ENCODE assay signal across 29 mouse cellular contexts in the genomic region with DNA sequence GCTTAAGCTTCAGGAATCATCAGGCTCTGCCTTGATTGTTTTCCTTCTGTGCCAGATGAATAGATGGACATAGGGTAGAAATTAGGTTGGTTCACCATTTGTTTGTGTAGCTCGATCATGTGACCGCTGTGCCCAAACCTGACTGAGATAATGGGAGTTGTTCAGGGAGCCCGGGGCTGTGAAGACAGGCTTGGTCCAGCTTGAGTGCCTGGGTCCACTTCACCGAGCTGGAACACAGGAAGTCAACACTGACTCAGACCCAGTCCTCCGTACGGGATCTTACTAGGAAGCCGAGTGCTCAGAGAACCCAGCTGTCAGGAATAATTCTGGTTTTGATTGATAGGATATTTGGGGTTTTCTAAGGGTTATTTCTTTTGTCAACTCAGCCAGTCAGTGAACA. TPM values are rescaled to one million over a fixed set of nuclear protein-coding genes. Genes with fewer than 3 reads are reported as not detected.
DNase-seq lines count a peak whose midpoint lies in the region; ATAC-seq and TF ChIP-seq lines count a peak whose summit lies in the region.
"Had no signal": no experiment of that assay in that cellular context is flagged by ENCODE, and none has a peak within 500 bp of the region (broad histone marks: within the 10 kb centered on the region; RNA-seq: fewer than 3 reads in every experiment).

No protein-coding gene starts in this region.

- H3K4me3 ChIP-seq in kidney, embryonic 14.5 days (ENCODE audit: low read length): no peak overlapping the region
- H3K4me3 ChIP-seq in stomach, postnatal 0 days (ENCODE audit: low read depth, low read length): no peak overlapping the region
- H3K4me3 ChIP-seq: forebrain, embryonic 12.5 days; heart, adult 2 months; midbrain, embryonic 10.5 days; myocyte; neural tube, embryonic 13.5 days had no signal

- no peaks in the 10 kb centered on the region for H3K9me3 ChIP-seq in kidney, embryonic 14.5 days (ENCODE audit: control insufficient read depth, low read length)
- no peaks in the 10 kb centered on the region for H3K9me3 ChIP-seq in stomach, postnatal 0 days (ENCODE audit: control insufficient read depth, low read length)
- H3K9me3 ChIP-seq: forebrain, embryonic 12.5 days; midbrain, embryonic 10.5 days; neural tube, embryonic 13.5 days had no signal

- no peaks in the 10 kb centered on the region for H3K4me1 ChIP-seq in kidney, embryonic 14.5 days (ENCODE audit: control insufficient read depth, insufficient read depth, low read length)
- H3K4me1 ChIP-seq in stomach, postnatal 0 days (replicated peaks; ENCODE audit: control insufficient read depth, insufficient read depth): no peaks in the 10 kb centered on the region
- H3K4me1 ChIP-seq: forebrain, embryonic 12.5 days; neural tube, embryonic 13.5 days had no signal

- H3K27me3 ChIP-seq in kidney, embryonic 14.5 days (ENCODE audit: control insufficient read depth, insufficient read depth, low read length): no peaks in the 10 kb centered on the region
- H3K27me3 ChIP-seq in stomach, postnatal 0 days (ENCODE audit: control insufficient read depth, insufficient read depth, low read length): no peaks in the 10 kb centered on the region
- H3K27me3 ChIP-seq: forebrain, embryonic 12.5 days; neural tube, embryonic 13.5 days; Patski had no signal

- DNase-seq in kidney, adult 18-20 months: peak; percentile 27
- DNase-seq in retina, postnatal 1 day: peak; percentile 34
- no peak for DNase-seq in retina, embryonic 14.5 days (ENCODE audit: low spot score)
- peak; percentile 35 for DNase-seq in kidney, postnatal 10 days
- peak; percentile 45 for DNase-seq in stomach, postnatal 0 days (ENCODE audit: low spot score)
- DNase-seq: adrenal gland, postnatal 36 days; cerebellum, adult 9-11 months; gastrocnemius, postnatal 36 days; heart, adult 2 months; heart, postnatal 4 days; liver, postnatal 0 days; right cerebral cortex, adult 18-20 months; right cerebral cortex, postnatal 4 days; thymus, adult 18-20 months; thymus, postnatal 36 days had no signal

- H3K9ac ChIP-seq in kidney, embryonic 14.5 days (ENCODE audit: low read depth, low read length): no peak overlapping the region
- no peak overlapping the region for H3K9ac ChIP-seq in stomach, postnatal 0 days (ENCODE audit: low read length)
- H3K9ac ChIP-seq: forebrain, embryonic 12.5 days; hindbrain, embryonic 14.5 days; liver, postnatal 0 days; neural tube, embryonic 13.5 days had no signal

- no peak overlapping the region for H3K4me2 ChIP-seq in kidney, embryonic 14.5 days (replicated peaks; ENCODE audit: low read depth, low read length)
- no peak overlapping the region for H3K4me2 ChIP-seq in stomach, postnatal 0 days (replicated peaks; ENCODE audit: low read depth)
- H3K4me2 ChIP-seq: forebrain, embryonic 12.5 days; hindbrain, embryonic 14.5 days; neural tube, embryonic 13.5 days had no signal

- WGBS in kidney, embryonic 14.5 days: 73% methylated on average over 7 of the region's 7 CpGs
- WGBS in stomach, postnatal 0 days: 38% methylated on average over 7 of the region's 7 CpGs

- H3K36me3 ChIP-seq in kidney, embryonic 14.5 days (ENCODE audit: control insufficient read depth, insufficient read depth, low read length): no peaks in the 10 kb centered on the region
- H3K36me3 ChIP-seq in stomach, postnatal 0 days (ENCODE audit: control insufficient read depth, insufficient read depth, low read length): no peaks in the 10 kb centered on the region
- H3K36me3 ChIP-seq: forebrain, embryonic 12.5 days; midbrain, embryonic 10.5 days; neural tube, embryonic 13.5 days had no signal

- no peak for TF ChIP-seq CTCF in stomach, postnatal 0 days (IDR thresholded peaks at IDR 0.05; ENCODE audit: low read depth)

- no peak overlapping the region for H3K27ac ChIP-seq in kidney, embryonic 14.5 days (ENCODE audit: low read depth, low read length)
- H3K27ac ChIP-seq in stomach, postnatal 0 days (replicated peaks): no peak overlapping the region
- H3K27ac ChIP-seq: forebrain, embryonic 12.5 days; heart, adult 2 months; hindbrain, embryonic 14.5 days; midbrain, embryonic 10.5 days; neural tube, embryonic 13.5 days had no signal

- no peak for TF ChIP-seq EP300 in stomach, postnatal 0 days (optimal IDR thresholded peaks at IDR 0.05)

- no peak for ATAC-seq in kidney, embryonic 14.5 days (ENCODE audit: low FRiP score, low TSS enrichment)
- ATAC-seq in stomach, postnatal 0 days (ENCODE audit: low FRiP score, low TSS enrichment): peak; percentile 75
- no peak for ATAC-seq in erythroblast, adult 5-6 weeks (replicated peaks; ENCODE audit: low FRiP score, poor library complexity, severe bottlenecking)
- ATAC-seq: CD4-positive, CD25-positive, alpha-beta regulatory T cell, adult 4 months; inflammation-experienced regulatory T-cells, adult 6 months; liver, postnatal 0 days; midbrain, embryonic 16.5 days; Patski had no signal

RNA-seq across cellular contexts. Expression of a gene that starts 22.3 kb away (rescaled TPM):
- 136 and 142 TPM in 2 replicates for polyA plus RNA-seq in kidney, embryonic 14.5 days (2014; fragmentation: Nextera tagmentation; extraction: Ambion mirVana)
- 142 and 143 TPM in 2 replicates for polyA plus RNA-seq in stomach, postnatal 0 days (2015; fragmentation: Nextera tagmentation; extraction: Ambion mirVana)
- total RNA-seq in erythroblast, adult 5-6 weeks (2015; ENCODE audit: low replicate concordance): 37.8 and 44.6 TPM in 2 replicates
- 76.1 and 121 TPM in 2 replicates for total RNA-seq in erythroblast, adult 5-6 weeks (2017; ENCODE audit: low replicate concordance)

RNA-seq across cellular contexts. Expression of a gene that starts 22.9 kb away (rescaled TPM):
- 3.7 and 5.0 TPM in 2 replicates for polyA plus RNA-seq in kidney, embryonic 14.5 days (2014; fragmentation: Nextera tagmentation; extraction: Ambion mirVana)
- 4.5 and 4.8 TPM in 2 replicates for polyA plus RNA-seq in stomach, postnatal 0 days (2015; fragmentation: Nextera tagmentation; extraction: Ambion mirVana)
- total RNA-seq in erythroblast, adult 5-6 weeks (2015; ENCODE audit: low replicate concordance): not detected in 2 replicates
- total RNA-seq in erythroblast, adult 5-6 weeks (2017; ENCODE audit: low replicate concordance): 0.42 and 1.4 TPM in 2 replicates

RNA-seq across cellular contexts. Expression of a gene that starts 28.6 kb away (rescaled TPM):
- polyA plus RNA-seq in kidney, embryonic 14.5 days (2014; fragmentation: Nextera tagmentation; extraction: Ambion mirVana): 0.08 and 0.09 TPM in 2 replicates
- polyA plus RNA-seq in stomach, postnatal 0 days (2015; fragmentation: Nextera tagmentation; extraction: Ambion mirVana): not detected in 2 replicates
- total RNA-seq in erythroblast, adult 5-6 weeks (2015; ENCODE audit: low replicate concordance): not detected in 2 replicates
- total RNA-seq in erythroblast, adult 5-6 weeks (2017; ENCODE audit: low replicate concordance): not detected in 2 replicates
- total RNA-seq: adrenal gland, adult 18-20 months; adrenal gland, postnatal 36 days; gastrocnemius, postnatal 36 days; heart, adult 2 months; heart, postnatal 4 days had no signal
- polyA plus RNA-seq: CD4-positive, CD25-positive, alpha-beta regulatory T cell, adult 4 months; cortical plate, adult 2 months; embryonic facial prominence, embryonic 11.5 days; hindbrain, embryonic 14.5 days; liver, postnatal 0 days; midbrain, embryonic 10.5 days; midbrain, embryonic 16.5 days; neural tube, embryonic 13.5 days had no signal
